Mouse (Mus musculus) forebrain, embryonic 11.5 days (tissue): Measurements from ENCODE around the gene Ankrd44. TPM values are rescaled to one million over a fixed set of nuclear protein-coding genes. Genes with fewer than 3 reads are reported as not detected.
A peak's percentile ranks its signal among the peaks of the same experiment; 100 is the strongest.

ENCODE experiments used
- ATAC-seq: fragments of 200-750 bp; cut with Nextera tagmentation; replicated peaks from 2 replicates; pipeline ENCODE4 v1.8.0; 2017; ENCODE audit warnings: moderate TSS enrichment; ENCODE audit not compliant: low FRiP score
- DNase-seq: peaks from one replicate; pipeline ENCODE4 v3.0.0-alpha.2; 2017; ENCODE audit warnings: low spot score
- H3K27ac ChIP-seq: fragments of 300-500 bp; sonication (generic); 2 replicates; pipeline ENCODE4 v1.5.1; 2014; ENCODE audit warnings: low read depth, low read length
- H3K27me3 ChIP-seq: fragments of 300-500 bp; sonication (generic); 2 replicates; pipeline ENCODE4 v1.6.1; 2014; ENCODE audit warnings: mild to moderate bottlenecking, low read length, mixed read lengths; ENCODE audit not compliant: control insufficient read depth, insufficient read depth
- H3K36me3 ChIP-seq: fragments of 300-500 bp; sonication (generic); 2 replicates; pipeline ENCODE4 v1.6.1; 2014; ENCODE audit warnings: mild to moderate bottlenecking, low read length, moderate library complexity, mixed read lengths; ENCODE audit not compliant: control insufficient read depth, insufficient read depth
- H3K4me1 ChIP-seq: fragments of 300-500 bp; sonication (generic); replicated peaks from 2 replicates; pipeline ENCODE4 v1.6.1; 2014; ENCODE audit warnings: low read length, mixed read lengths; ENCODE audit not compliant: control insufficient read depth, insufficient read depth
- H3K4me2 ChIP-seq: fragments of 300-500 bp; sonication (generic); 2 replicates; pipeline ENCODE4 v1.6.1; 2014; ENCODE audit warnings: low read depth, mild to moderate bottlenecking, low read length, moderate library complexity, mixed read lengths; ENCODE audit not compliant: severe bottlenecking
- H3K4me3 ChIP-seq: fragments of 300-500 bp; sonication (generic); 2 replicates; pipeline ENCODE4 v1.5.1; 2014; ENCODE audit warnings: low read depth, low read length
- H3K9ac ChIP-seq: fragments of 300-500 bp; sonication (generic); 2 replicates; pipeline ENCODE4 v1.6.1; 2014; ENCODE audit warnings: low read length
- H3K9me3 ChIP-seq: fragments of 300-500 bp; sonication (generic); 2 replicates; pipeline ENCODE4 v1.6.1; 2016; ENCODE audit warnings: low read length, mixed read lengths; ENCODE audit not compliant: control insufficient read depth
- WGBS: fragments of 180-500 bp; shearing (Covaris S2); extraction: QIAGEN DNeasy Blood & Tissue Kit; methylation state at CpG from one replicate; pipeline ENCODE4 v1.1.7; 2014; 5-methylcytosine and 5-hydroxymethylcytosine counted together
- polyA plus RNA-seq: library from polyadenylated mRNA; unstranded; fragments of >200 nt; fragmentation: Nextera tagmentation; extraction: Ambion mirVana; gene quantifications from 2 replicates; pipeline ENCODE4 v1.2.1, GENCODE M21; 2014

Ankrd44 gene
- polyA plus RNA-seq, 1 experiment from 2014 or later, result 19.3 TPM

GRCm38 (mm10) chr1:54954856-54955255, 28.7 kb upstream of the Ankrd44 start:
- no peak overlapping the region for H3K4me3 ChIP-seq
- H3K4me2 ChIP-seq, result no peak overlapping the region
- no peak overlapping the region for H3K27ac ChIP-seq
- no peaks in the 10 kb centered on the region for H3K36me3 ChIP-seq
- H3K9me3 ChIP-seq, result no peaks in the 10 kb centered on the region
- ATAC-seq, result no peak
- WGBS, result 79% methylated on average over 4 of the region's 4 CpGs
- no peak for DNase-seq
- H3K4me1 ChIP-seq, result no peaks in the 10 kb centered on the region
- H3K9ac ChIP-seq, result no peak overlapping the region
- no peaks in the 10 kb centered on the region for H3K27me3 ChIP-seq

DNA sequence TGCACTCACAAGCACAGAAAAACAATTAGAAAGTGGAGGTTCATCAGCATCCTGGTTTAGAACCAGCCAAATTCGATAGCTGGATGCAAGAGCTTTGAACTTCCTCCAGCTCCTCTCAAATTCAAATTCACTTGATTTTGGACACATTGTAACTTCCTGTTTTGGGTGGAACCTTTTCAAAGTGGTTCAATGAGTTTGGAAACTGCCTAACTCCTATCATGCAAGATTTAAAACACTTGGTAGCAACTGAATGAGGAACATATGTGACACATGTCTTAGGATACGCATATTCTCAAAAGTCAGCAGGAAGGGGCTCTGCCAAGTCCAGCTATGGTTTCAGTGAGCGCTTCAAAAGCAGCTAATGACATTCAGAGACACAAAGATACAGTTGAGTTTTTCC, 18.5 kb upstream of the Ankrd44 start:
- ATAC-seq (no peak), DNase-seq (no peak)
- Histone ChIP-seq H3K36me3 (no peaks in the 10 kb centered on the region), H3K4me1 (no peaks in the 10 kb centered on the region), H3K27ac (no peak overlapping the region), H3K4me2 (no peak overlapping the region), H3K9me3 (no peaks in the 10 kb centered on the region), H3K9ac (no peak overlapping the region), H3K4me3 (no peak overlapping the region), H3K27me3 (no peaks in the 10 kb centered on the region)
- 80% methylated on average over 3 of the region's 3 CpGs for WGBS

DNA sequence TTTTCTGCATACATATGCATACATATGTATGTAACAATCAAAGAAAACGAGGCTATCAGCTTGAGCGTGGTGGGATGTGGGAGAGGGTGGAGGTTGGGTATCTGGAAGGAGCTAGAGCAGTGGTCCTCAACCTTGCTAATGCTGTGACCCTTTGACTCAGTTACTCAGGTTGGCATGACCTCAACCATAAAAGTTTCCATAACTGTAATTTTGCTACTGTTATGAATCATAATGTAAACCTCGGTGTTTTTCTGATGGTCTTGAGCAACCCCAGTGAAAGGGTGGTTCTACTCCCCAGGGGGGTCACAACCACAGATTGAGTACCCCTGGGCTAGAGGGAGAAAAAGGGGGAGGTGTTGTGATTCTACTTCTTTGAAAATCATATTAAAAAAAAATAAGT, 9.3 kb upstream of the Ankrd44 start:
- Histone ChIP-seq H3K27ac (no peak overlapping the region), H3K4me2 (no peak overlapping the region), H3K4me3 (no peak overlapping the region), H3K9me3 (no peaks in the 10 kb centered on the region), H3K4me1 (no peaks in the 10 kb centered on the region), H3K27me3 (no peaks in the 10 kb centered on the region), H3K36me3 (no peaks in the 10 kb centered on the region), H3K9ac (no peak overlapping the region)
- DNase-seq, result no peak
- no peak for ATAC-seq
- WGBS, result 85% methylated on average over 3 of the region's 3 CpGs

DNA sequence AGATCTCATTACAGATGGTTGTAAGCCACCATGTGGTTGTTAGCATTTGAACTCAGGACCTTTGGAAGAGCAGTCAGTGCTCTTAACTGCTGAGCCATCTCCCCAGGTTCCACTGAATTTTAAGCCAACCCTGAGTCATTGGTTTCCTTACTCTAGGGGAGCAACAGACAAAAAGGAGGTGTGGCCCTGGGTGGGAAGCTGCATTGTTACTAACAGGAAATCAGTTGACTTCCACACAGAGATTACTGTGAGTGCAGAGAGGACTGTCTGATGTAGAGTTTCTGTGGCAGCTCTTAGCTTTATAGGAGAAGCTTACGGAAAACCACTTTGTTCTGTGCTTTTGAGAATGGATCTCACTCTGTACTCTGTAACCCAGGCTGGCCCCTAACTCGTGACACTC, 8.7 kb upstream of the Ankrd44 start:
- Histone ChIP-seq H3K4me2 (no peak overlapping the region), H3K9me3 (no peaks in the 10 kb centered on the region), H3K9ac (no peak overlapping the region), H3K27ac (no peak overlapping the region), H3K4me1 (no peaks in the 10 kb centered on the region), H3K27me3 (no peaks in the 10 kb centered on the region), H3K4me3 (no peak overlapping the region), H3K36me3 (no peaks in the 10 kb centered on the region)
- 71% methylated on average over 2 of the region's 2 CpGs for WGBS
- DNase-seq, result no peak
- no peak for ATAC-seq

DNA sequence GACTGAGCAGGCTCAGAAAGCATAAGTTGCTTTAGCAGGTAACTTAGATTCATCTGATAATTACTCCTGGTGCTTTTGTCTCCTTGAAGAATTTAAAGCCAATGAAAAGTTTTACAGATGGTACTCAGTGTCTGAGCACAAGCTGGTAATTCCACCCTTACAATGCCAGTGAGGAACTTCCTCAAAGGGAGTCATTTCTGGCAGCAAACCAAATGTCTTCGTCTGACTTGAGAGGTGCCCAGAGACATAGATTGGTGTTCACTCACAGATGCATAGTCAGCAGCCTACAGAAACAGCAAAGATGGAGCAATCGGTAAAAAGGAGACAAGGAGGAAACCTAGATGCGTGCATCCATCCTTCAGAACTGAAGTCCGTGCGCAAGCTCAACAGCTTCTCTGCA, 7.5 kb upstream of the Ankrd44 start:
- WGBS, result 91% methylated on average over 5 of the region's 5 CpGs
- H3K4me3 ChIP-seq, result no peak overlapping the region

DNA sequence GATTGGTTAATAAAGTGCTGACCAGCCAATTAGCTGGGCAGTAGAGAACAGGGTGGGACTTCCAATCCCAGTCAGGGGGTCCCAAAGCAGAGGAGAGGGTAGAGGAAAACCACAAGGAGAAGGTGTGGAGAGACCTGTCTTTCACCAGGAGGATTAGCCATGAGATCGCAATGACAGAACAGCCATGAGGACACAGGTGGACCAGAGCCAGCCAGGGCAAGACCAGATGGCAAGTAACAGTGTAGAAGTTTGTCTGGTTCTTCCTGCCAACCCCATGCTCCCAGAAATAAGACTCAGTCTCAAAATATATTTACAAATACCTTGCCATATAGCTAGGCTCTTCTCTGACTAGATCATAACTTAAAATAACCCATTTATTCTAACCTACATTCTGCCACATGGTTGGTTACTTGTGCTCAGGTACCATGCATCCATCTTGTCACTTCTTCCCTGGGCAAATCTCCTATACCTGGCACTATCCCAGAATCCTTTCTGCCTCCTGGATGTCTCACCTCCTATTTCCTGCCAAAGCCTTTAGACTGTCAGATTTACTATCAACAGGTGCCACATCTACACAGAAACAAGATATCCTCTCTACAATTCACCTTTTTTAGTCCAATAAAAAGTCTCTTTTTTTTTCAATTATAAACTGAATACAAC, 6.4 kb upstream of the Ankrd44 start:
- WGBS, result 93% methylated on average over 1 of the region's 1 CpGs
- no peaks in the 10 kb centered on the region for H3K36me3 ChIP-seq
- no peak overlapping the region for H3K4me3 ChIP-seq
- H3K9me3 ChIP-seq, result no peaks in the 10 kb centered on the region
- DNase-seq, result no peak
- H3K9ac ChIP-seq, result no peak overlapping the region
- H3K27me3 ChIP-seq, result no peaks in the 10 kb centered on the region
- no peaks in the 10 kb centered on the region for H3K4me1 ChIP-seq
- no peak for ATAC-seq
- no peak overlapping the region for H3K4me2 ChIP-seq
- H3K27ac ChIP-seq, result no peak overlapping the region

More for the DNA sequence above, 7.5 kb upstream of the Ankrd44 start:
- DNase-seq (no peak), ATAC-seq (no peak)
- H3K4me2 ChIP-seq, result no peak overlapping the region
- no peaks in the 10 kb centered on the region for H3K36me3 ChIP-seq
- no peak overlapping the region for H3K9ac ChIP-seq
- H3K27me3 ChIP-seq, result no peaks in the 10 kb centered on the region
- H3K27ac ChIP-seq, result no peak overlapping the region
- no peaks in the 10 kb centered on the region for H3K9me3 ChIP-seq
- no peaks in the 10 kb centered on the region for H3K4me1 ChIP-seq

- no peaks in the 10 kb centered on the region for H3K9me3 ChIP-seq
- H3K4me1 ChIP-seq, result no peaks in the 10 kb centered on the region
- no peaks in the 10 kb centered on the region for H3K27me3 ChIP-seq
- no peak overlapping the region for H3K4me2 ChIP-seq
- H3K27ac ChIP-seq, result no peak overlapping the region
- DNase-seq (no peak), ATAC-seq (no peak)
- 74% methylated on average over 5 of the region's 5 CpGs for WGBS
- H3K36me3 ChIP-seq, result no peaks in the 10 kb centered on the region
- H3K4me3 ChIP-seq, result no peak overlapping the region
- H3K9ac ChIP-seq, result no peak overlapping the region
Observed at GRCm38 (mm10) chr1:54931231-54931630, 5.0 kb upstream of the Ankrd44 start.

DNA sequence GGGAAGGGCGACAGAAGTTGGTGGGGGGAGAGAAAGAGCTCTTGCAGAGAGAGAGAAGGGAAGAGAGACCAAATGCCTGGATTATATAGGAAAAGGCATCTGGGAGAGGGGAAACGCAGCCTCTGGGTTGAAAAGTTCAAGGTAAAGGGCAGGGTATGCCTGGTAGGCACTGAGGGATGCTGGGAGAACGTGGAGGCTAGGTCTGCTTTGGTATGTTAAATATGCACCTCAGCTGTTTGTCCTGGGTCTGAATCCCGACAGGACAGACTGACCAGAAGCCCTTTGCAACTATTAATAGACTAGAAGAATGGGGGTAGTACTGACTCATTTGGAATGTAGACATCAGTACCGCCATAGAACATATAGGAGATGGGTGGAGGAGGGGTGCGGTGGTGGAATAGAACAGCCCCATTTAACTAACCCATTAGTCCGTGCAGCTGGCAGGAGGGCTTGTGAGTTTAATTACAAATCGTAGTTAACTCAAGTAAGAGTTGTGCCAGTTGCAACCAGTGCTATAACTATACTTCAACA, 4.5 kb upstream of the Ankrd44 start:
- Histone ChIP-seq H3K27me3 (no peaks in the 10 kb centered on the region), H3K9ac (no peak overlapping the region), H3K4me3 (no peak overlapping the region), H3K36me3 (no peaks in the 10 kb centered on the region), H3K4me2 (no peak overlapping the region), H3K27ac (no peak overlapping the region), H3K9me3 (no peaks in the 10 kb centered on the region), H3K4me1 (no peaks in the 10 kb centered on the region)
- ATAC-seq, result no peak
- no peak for DNase-seq
- WGBS, result 63% methylated on average over 8 of the region's 8 CpGs

DNA sequence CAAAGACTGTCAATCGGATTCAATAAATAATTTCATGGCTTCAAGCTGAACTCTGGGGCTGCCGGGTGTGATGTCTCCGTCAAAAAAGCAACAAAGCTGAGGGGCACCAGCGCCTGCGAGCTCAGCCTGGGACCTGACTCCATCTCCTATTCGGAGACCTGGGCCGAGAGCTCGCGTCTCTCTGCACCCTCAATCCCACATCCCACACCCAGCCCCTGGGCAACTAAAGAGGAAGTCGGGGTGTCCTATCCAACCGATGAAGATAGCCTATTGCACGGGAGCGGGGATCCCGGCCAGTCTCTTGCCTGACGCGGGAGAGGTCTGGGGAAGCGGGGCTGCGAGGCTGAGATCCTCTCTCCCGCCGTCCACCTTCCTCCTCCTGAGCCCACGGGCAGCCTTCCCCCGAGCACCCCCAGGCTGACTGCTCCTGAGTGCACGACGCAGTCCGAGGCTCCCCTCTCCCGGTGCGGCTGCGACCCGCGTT, 694 bp downstream of the Ankrd44 start:
- Histone ChIP-seq H3K36me3 (no peaks in the 10 kb centered on the region), H3K9ac (peak overlapping the region; percentile 88), H3K4me2 (peak overlapping the region; percentile 92), H3K4me1 (peaks cover 2% of the 10 kb centered on the region; the same call in 1 of the 2 replicates), H3K27me3 (no peaks in the 10 kb centered on the region), H3K4me3 (peak overlapping the region; percentile 81), H3K9me3 (no peaks in the 10 kb centered on the region), H3K27ac (0 out of 2 replicates have a peak overlapping the region, but pooled peaks have one; percentile 76)
- ATAC-seq, result no peak; the same call in 1 of the 2 replicates
- no peak for DNase-seq
- under 1% methylated on average over 29 of the region's 30 CpGs for WGBS
